Mouse (Mus musculus): ENCODE measurements around the gene Wdr48.

Wdr48 gene

DNA sequence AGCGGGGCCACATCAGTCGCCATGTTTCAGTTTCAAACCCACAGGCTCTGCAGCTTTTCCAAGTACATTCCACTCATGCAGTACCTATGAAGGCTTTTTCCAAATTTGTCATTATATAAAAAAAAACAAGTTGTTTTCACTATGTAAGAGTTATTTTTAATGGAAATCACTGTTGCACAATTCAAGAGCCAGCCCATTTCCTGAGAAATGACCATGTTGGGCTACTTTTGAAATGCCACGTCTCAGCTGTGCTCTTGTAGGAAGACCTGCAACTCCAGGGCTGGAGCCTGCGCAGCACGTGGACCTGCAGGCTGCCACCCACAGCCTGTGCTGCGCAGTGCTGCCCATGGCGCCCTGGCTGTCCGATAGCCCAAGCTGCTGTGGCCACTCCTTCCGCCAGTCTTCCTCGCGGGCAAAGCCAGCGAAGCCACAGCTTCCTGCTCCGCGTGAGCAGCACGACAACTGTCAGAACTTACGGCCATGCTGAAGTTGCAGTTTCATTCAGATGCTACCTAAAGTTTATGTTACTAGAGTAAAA, 30.5 kb downstream of the Wdr48 start:
- no peak for DNase-seq (ENCODE audit: low spot score)

DNA sequence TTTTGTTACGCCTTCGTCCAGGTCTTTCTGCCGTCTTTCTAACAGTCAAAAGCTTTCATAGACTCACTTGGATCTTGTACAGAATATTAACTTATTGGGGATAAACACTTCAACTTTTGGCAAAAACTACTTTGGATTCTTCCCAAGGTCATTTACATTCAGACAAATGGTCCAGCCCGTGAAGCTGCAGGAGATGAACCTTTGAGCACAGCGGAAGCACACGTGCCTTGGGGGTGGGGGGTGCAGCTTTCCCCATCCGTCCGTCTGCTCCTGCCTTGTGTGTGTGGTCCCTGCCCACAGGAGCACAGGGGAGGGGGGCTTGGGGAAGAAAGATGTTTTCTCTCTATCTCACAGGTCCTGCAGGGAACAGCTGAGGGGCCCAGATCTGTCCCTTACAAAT, 31.1 kb downstream of the Wdr48 start:
- DNase-seq (ENCODE audit: low spot score) = no peak

DNA sequence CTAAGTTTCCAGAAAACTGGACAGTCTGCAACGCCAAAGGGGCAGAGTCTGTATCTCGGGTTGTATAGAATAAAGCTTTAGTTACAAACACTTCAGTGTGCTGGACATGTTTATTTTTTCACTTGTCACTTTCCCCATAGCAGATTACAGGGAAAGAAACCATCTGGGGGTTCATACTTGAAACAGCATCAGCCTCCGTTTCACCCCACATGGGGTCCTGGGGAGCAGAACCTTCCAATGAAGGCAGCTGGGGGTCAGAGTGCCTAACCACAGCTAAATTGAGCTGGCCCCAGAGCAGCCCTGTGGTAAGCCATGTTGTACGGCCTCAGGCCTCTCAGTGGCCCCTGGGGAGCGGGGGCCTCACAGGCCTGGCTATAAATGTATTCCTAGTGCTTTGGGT, 31.8 kb downstream of the Wdr48 start:
- DNase-seq (ENCODE audit: low spot score) = no peak

GRCm38 (mm10) chr9:119932358-119932757, 37.7 kb downstream of the Wdr48 start:
- peak; percentile 44 for DNase-seq (ENCODE audit: low spot score)

GRCm38 (mm10) chr9:119933675-119934074, 39.0 kb downstream of the Wdr48 start:
- DNase-seq (ENCODE audit: low spot score) = no peak

GRCm38 (mm10) chr9:119937005-119937773, 42.5 kb downstream of the Wdr48 start, which contains the start of the genes Gorasp1 and Ttc21a:
TSS of gene Gorasp1 (minus strand) at chr9:119937565.
TSS of gene Ttc21a (plus strand) at chr9:119937606.
- DNase-seq (ENCODE audit: low spot score) = peak; percentile 96

GRCm38 (mm10) chr9:119938496-119938895, 43.8 kb downstream of the Wdr48 start:
- no peak for DNase-seq (ENCODE audit: low spot score)

GRCm38 (mm10) chr9:119939646-119940045, 45.0 kb downstream of the Wdr48 start:
- no peak for DNase-seq (ENCODE audit: low spot score)

- DNase-seq (ENCODE audit: low spot score) = no peak
Measured at GRCm38 (mm10) chr9:119941407-119941806, 46.7 kb downstream of the Wdr48 start.

DNA sequence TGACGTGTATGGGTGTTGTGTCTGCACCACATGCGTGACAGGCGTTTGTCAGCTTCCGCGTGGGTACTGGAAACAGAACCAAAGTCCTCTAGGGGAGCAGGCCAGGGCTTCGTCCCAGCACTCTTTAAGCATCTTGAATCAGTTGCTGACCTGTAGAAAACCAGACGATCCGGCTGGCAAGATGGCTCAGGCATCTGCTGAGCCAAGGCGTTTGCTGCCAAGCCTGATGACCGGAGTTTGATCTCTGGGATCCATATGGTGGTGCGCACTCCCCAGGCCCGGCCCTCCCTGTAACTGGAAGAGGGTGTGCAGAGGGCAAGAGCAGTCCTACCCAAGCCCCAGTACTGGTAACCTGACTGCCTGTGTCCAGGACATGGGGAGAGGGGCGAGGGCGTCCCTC, 47.2 kb downstream of the Wdr48 start:
- no peak for DNase-seq (ENCODE audit: low spot score)

GRCm38 (mm10) chr9:119943326-119943725, 48.6 kb downstream of the Wdr48 start:
- no peak for DNase-seq (ENCODE audit: low spot score)

GRCm38 (mm10) chr9:119945173-119945900, 50.7 kb downstream of the Wdr48 start:
- peak; percentile 18 for DNase-seq (ENCODE audit: low spot score)

DNA sequence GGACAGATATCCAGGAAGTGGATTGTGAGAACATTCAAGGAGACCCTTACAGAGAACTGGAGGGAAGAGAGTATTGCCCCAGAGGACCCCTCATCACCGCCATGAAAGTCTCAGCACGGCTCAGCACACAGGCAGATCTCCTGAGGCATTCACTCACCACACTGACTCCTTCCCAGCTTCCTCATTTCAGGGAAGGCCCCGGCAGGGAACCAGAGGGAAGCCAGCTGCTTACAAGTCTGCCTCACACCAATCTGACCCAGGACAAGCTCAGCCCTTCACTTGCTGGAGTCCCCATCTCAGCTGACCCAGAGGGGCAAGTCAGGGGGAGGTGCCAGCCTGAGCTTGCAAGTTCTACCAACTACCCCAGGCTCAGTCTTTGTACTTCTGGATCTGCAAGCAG, 54.1 kb downstream of the Wdr48 start:
- no peak for DNase-seq (ENCODE audit: low spot score)

DNA sequence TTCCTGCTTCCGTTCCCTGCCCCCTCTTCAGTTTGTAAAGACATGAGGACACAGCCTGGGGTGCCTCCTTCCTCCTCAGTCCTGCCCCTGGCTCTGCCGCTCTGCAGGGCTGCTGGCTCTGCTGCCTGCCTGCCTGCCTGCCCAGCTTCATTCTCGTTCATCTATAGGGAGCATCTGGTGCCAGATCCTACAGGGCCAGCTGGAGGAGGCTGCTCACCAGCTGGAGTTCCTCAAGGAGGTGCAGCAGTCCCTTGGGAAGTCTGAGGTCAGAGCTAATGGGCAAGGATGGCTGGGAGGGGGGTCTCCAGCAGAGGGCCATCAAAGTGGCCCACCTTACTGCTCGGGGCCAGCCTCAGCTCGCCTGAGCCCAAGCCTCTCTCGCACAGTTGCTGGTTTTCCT, 55.8 kb downstream of the Wdr48 start:
- peak; percentile 70 for DNase-seq (ENCODE audit: low spot score)

- no peak for DNase-seq (ENCODE audit: low spot score)
Measured at GRCm38 (mm10) chr9:119951388-119951787, 56.7 kb downstream of the Wdr48 start.

DNA sequence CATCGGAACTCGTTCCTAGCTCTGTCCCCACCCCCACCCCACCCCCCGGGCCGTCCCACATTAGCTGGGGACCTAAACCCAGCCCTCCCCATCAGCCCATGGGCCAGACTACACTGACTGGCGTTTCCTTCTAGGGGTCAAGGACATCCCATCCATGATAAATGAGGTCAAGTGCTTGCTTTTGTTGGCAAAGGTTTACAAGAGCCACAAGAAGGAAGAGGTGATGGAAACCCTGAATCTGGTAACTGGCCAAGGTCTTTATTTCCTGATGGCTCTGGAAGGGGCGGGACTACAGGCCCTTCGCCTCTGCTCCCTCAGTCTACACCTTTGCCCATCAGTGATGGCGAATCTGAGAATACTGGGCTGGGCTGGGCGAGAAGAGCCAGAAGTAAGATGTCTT, 64.2 kb downstream of the Wdr48 start:
- DNase-seq (ENCODE audit: low spot score) = no peak

- no peak for DNase-seq (ENCODE audit: low spot score)
Measured at GRCm38 (mm10) chr9:119962216-119962615, 67.5 kb downstream of the Wdr48 start.

DNA sequence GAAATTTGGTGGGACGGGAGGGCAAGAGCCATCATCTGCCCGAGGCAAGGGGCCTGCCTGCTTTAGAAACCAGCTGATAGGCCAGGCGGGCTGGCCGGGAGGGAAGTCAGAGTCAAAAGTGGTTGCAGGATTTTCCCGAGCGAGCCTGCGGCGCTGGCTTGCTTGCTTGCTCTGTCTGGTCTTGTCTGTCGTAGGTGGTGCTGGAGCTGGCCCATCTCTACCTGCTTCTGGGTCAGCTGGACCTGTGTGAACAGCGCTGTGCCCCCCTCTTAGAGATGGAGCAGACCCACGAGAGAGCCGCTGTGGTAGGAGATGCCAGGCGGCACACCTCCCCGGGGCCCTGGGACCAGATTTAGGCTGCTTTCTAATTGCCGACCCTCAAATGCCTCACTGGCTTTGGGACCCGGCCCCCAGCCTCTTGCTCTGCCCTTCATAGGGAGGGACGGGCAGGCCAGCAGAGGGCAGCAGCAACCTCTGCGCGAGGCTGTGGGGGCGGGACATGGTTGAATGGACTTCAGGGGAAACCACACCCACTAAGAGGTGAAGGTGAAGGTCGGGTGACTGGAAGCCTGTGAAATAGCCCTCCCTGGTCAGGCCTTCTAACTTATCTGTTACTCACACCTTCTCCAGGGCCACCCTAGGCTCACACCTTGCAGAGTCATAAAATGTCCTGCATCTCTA, 68.4 kb downstream of the Wdr48 start:
- peak; percentile 67 for DNase-seq (ENCODE audit: low spot score)

DNA sequence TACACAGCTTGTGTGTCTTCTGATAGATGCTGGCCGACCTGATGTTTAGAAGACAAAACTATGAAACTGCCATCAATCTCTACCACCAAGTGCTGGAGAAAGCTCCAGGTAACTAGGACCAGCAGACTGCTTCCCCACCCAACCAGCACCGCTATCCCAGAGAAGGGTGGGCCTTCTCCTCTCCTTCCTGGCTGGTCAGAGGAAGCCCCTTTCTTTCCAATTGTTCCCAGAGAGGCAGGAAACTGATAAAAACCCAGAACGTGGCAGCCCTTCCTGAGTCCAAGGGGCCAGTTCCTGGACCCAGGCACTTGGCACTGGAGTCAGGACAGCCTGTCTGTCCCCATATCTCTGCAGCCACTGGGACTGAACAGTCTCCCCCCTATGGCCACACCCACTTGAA, 69.5 kb downstream of the Wdr48 start:
- no peak for DNase-seq (ENCODE audit: low spot score)

- no peak for DNase-seq (ENCODE audit: low spot score)
Measured at GRCm38 (mm10) chr9:119965186-119965585, 70.5 kb downstream of the Wdr48 start.

DNA sequence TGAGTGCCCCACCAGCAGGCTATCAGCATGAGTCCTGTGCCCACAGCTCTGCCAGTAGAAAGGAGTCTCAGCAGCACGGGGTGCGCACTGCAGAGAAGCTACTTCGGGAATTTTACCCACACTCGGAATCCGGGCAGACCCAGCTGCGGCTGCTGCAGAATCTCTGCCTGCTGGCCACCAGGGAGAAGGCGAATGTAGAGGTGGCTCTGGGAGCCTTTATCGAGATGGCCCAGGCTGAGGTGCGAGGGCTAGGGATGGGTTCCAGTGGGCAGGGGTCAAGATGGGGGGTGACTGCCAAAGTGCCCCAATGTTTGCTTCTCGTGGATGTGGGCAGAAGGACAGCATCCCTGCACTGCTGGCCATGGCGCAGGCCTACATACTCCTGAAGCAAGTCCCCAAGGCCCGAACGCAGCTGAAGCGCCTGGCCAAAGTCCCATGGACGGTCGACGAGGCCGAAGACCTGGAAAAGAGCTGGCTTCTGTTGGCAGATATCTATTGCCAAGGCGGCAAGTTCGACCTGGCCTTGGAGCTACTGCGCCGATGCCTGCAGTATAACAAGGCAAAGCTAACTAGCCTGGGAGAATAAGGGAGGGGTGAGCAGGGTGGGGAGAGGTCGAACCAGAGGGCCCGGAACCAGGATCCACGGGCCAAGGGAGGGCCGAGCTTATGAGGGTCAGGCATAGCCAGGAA, 71.7 kb downstream of the Wdr48 start:
- no peak for DNase-seq (ENCODE audit: low spot score)

- no peak for DNase-seq (ENCODE audit: low spot score)
Measured at GRCm38 (mm10) chr9:119969811-119970210, 75.1 kb downstream of the Wdr48 start.
